Mouse (Mus musculus) CH12.LX (cell line): ENCODE data around the gene Podxl2. TPM values are rescaled to one million over a fixed set of nuclear protein-coding genes. Genes with fewer than 3 reads are reported as not detected.

Experiments used
- DNase-seq: peaks from one replicate; pipeline ENCODE4 v3.0.0-alpha.2; 2013; ENCODE audit errors: extremely low read depth
- H3K27ac ChIP-seq: 2 replicates; pipeline ENCODE4 v1.5.1; 2012; ENCODE audit warnings: low read depth, mild to moderate bottlenecking, control low read depth, moderate library complexity; ENCODE audit not compliant: insufficient read depth
- H3K27me3 ChIP-seq: replicated peaks from 2 replicates; pipeline ENCODE3; 2012; ENCODE audit warnings: inconsistent platforms
- H3K36me3 ChIP-seq, 2 experiments: replicated peaks in 1 of 2; 2 replicates each; pipeline versions ENCODE3 to v1.6.1; 2012; ENCODE audit warnings: inconsistent platforms in 1 of 2, low read length in 1 of 2, mild to moderate bottlenecking in 1 of 2, mixed read lengths in 1 of 2, moderate library complexity in 1 of 2; ENCODE audit not compliant: control insufficient read depth in 1 of 2, insufficient read depth in 1 of 2
- H3K4me1 ChIP-seq, 2 experiments: 2 replicates each; pipeline ENCODE4 v1.6.1; 2012; ENCODE audit warnings: inconsistent platforms in 1 of 2, moderate library complexity in 1 of 2; ENCODE audit not compliant: insufficient read depth in 2 of 2, control insufficient read depth in 1 of 2
- H3K4me2 ChIP-seq: 2 replicates; pipeline ENCODE4 v1.6.1; 2012; ENCODE audit warnings: low read depth, mild to moderate bottlenecking, control low read depth; ENCODE audit not compliant: poor library complexity, insufficient read depth, severe bottlenecking
- H3K4me3 ChIP-seq, 3 experiments: fragments of 150-350 bp in 1 of 3; sonication (generic) in 1 of 3; replicated peaks in 1 of 3; 2 replicates each; pipeline versions ENCODE3 to v1.5.1; 2011 to 2012; ENCODE audit warnings: low read depth in 2 of 3, low read length in 2 of 3, mild to moderate bottlenecking in 2 of 3, moderate library complexity in 2 of 3, control low read depth in 1 of 3, improper control_type of control experiment in 1 of 3, inconsistent platforms in 1 of 3, mixed read lengths in 1 of 3; ENCODE audit not compliant: poor library complexity in 1 of 3
- H3K79me2 ChIP-seq: replicated peaks from 2 replicates; pipeline ENCODE4 v1.6.1; 2012; ENCODE audit warnings: mild to moderate bottlenecking, moderate library complexity; ENCODE audit not compliant: control insufficient read depth, poor library complexity, insufficient read depth, severe bottlenecking; ENCODE audit errors: extremely low read depth
- H3K9ac ChIP-seq: 2 replicates; pipeline ENCODE4 v1.6.1; 2012; ENCODE audit warnings: low read depth, mild to moderate bottlenecking, control low read depth, moderate library complexity; ENCODE audit not compliant: insufficient read depth
- H3K9me3 ChIP-seq: replicated peaks from 2 replicates; pipeline ENCODE3; 2012; ENCODE audit warnings: low read length, inconsistent platforms, mixed read lengths
- BHLHE40 ChIP-seq: IDR thresholded peaks from 2 replicates; pipeline ENCODE4 v1.6.1; 2011; ENCODE audit warnings: mild to moderate bottlenecking, low read depth, low read length, improper control_type of control experiment
- ELF1 ChIP-seq: IDR thresholded peaks from 2 replicates; pipeline ENCODE4 v1.6.1; 2014; ENCODE audit warnings: low read depth, mild to moderate bottlenecking, inconsistent platforms, low read length, improper control_type of control experiment
- EP300 ChIP-seq: IDR thresholded peaks from 2 replicates; pipeline ENCODE4 v1.6.1; 2011; ENCODE audit warnings: low read length, improper control_type of control experiment
- GABPA ChIP-seq: IDR thresholded peaks from 2 replicates; pipeline ENCODE4 v1.6.1; 2012; ENCODE audit warnings: low read depth, low read length, improper control_type of control experiment, inconsistent platforms; ENCODE audit not compliant: insufficient replicate concordance
- HCFC1 ChIP-seq: IDR thresholded peaks from 2 replicates; pipeline ENCODE4 v1.6.1; 2012; ENCODE audit warnings: low read depth, mild to moderate bottlenecking, inconsistent platforms, low read length, improper control_type of control experiment
- JUND ChIP-seq: conservative IDR thresholded peaks from 2 replicates; pipeline ENCODE4 v1.6.1; 2011; ENCODE audit warnings: low read depth, low read length, improper control_type of control experiment
- MAFK ChIP-seq: IDR thresholded peaks from 2 replicates; pipeline ENCODE4 v1.6.1; 2011; ENCODE audit warnings: low read length, improper control_type of control experiment; ENCODE audit not compliant: insufficient replicate concordance
- MEF2A ChIP-seq: IDR thresholded peaks from 2 replicates; pipeline ENCODE4 v1.6.1; 2014; ENCODE audit warnings: low read depth, mild to moderate bottlenecking, inconsistent platforms, low read length, improper control_type of control experiment, borderline replicate concordance
- NELFE ChIP-seq: IDR thresholded peaks from 2 replicates; pipeline ENCODE4 v1.6.1; 2011; ENCODE audit warnings: low read depth, low read length, improper control_type of control experiment
- NRF1 ChIP-seq: IDR thresholded peaks from 2 replicates; pipeline ENCODE4 v1.6.1; 2014; ENCODE audit warnings: low read depth, mild to moderate bottlenecking, inconsistent platforms, low read length, improper control_type of control experiment, moderate library complexity
- PAX5 ChIP-seq: IDR thresholded peaks from 2 replicates; pipeline ENCODE4 v1.6.1; 2012; ENCODE audit warnings: low read length, inconsistent platforms, mixed read lengths
- POLR2A ChIP-seq: IDR thresholded peaks from 2 replicates; pipeline ENCODE4 v1.6.1; 2011; ENCODE audit warnings: low read depth, mild to moderate bottlenecking, improper control_type of control experiment, low read length
- RAD21 ChIP-seq: IDR thresholded peaks from 2 replicates; pipeline ENCODE4 v1.6.1; 2011; ENCODE audit warnings: low read depth, mild to moderate bottlenecking, low read length, improper control_type of control experiment, moderate library complexity
- SMC3 ChIP-seq: IDR thresholded peaks from 2 replicates; pipeline ENCODE4 v1.6.1; 2011; ENCODE audit warnings: low read depth, low read length, improper control_type of control experiment
- UBTF ChIP-seq: IDR thresholded peaks from 2 replicates; pipeline ENCODE4 v1.6.1; 2012; ENCODE audit warnings: low read depth, mild to moderate bottlenecking, inconsistent platforms, low read length, improper control_type of control experiment, moderate library complexity
- USF2 ChIP-seq: conservative IDR thresholded peaks from 2 replicates; pipeline ENCODE4 v1.6.1; 2011; ENCODE audit warnings: low read depth, low read length, improper control_type of control experiment
- ZMIZ1 ChIP-seq: IDR thresholded peaks from 2 replicates; pipeline ENCODE4 v1.6.1; 2012; ENCODE audit warnings: low read depth, mild to moderate bottlenecking, inconsistent platforms, low read length, improper control_type of control experiment
- ZNF384 ChIP-seq: IDR thresholded peaks from 2 replicates; pipeline ENCODE4 v1.6.1; 2012; ENCODE audit warnings: low read depth, low read length, improper control_type of control experiment, inconsistent platforms
- dilution Hi-C: fragments of 300-500 bp; cut with MboI; formaldehyde crosslinking; loops from 2 replicates; pipeline ENCODE4 v1.14.3; 2020; ENCODE audit warnings: low sequenced_read_pairs; ENCODE audit not compliant: extremely low pct_unique_long_range_greater_than_20kb, extremely low pct_ligation_motif_present
- in situ Hi-C: fragments of 300-500 bp; cut with MboI; formaldehyde crosslinking; loops from 3 replicates; pipeline ENCODE4 v1.14.3; 2019; ENCODE audit warnings: low sequenced_read_pairs, low pct_ligation_motif_present, low pct_unique_long_range_greater_than_20kb, mixed read lengths
- polyA plus RNA-seq: library from polyadenylated mRNA; unstranded; fragments of >175 nt; gene quantifications from 2 replicates; pipeline ENCODE4 v1.2.1, GENCODE M21; 2012; ENCODE audit warnings: low read depth; ENCODE audit not compliant: insufficient read length
- total RNA-seq, 2 experiments: library from RNA; depleted of rRNA; stranded (reverse); fragments of 300-350 nt in 1 of 2; fragments of >200 nt in 1 of 2; gene quantifications; 2 replicates each; pipeline ENCODE4 v1.2.3; 2012 to 2014

The Podxl2 gene
- total and polyA plus RNA-seq, 3 experiments: 0.79 to 0.93 (median 0.81) TPM

DNA sequence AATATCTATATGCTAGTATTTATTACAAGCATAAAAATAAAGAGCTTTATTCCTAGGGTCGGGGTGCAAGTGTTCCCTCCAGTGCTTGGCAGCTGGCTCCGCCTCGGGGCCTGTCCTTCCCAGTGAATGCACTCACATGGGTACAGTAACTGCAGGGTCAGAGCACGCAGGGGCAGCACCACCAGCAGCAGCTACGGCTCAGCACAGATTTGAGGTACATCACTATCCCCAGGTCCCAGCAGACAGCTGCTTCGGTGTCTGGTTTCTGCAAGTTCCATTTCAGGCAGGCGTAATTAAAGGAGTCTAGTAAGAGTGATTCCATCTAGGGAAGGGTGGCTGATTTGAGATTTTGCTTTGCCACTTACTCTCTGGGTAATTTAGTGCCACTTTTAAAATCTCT lies 16.5 kb downstream of the Podxl2 start:
- dilution Hi-C loops (no loop called here), in situ Hi-C loops (loop anchor here (5.0 kb wide), 1 partner anchor 34 kb away; no protein-coding TSS in a partner anchor)
- H3K79me2 ChIP-seq: no peaks in the 10 kb centered on the region
- H3K27ac ChIP-seq: no peak overlapping the region
- peaks cover 2% of the 10 kb centered on the region for H3K9me3 ChIP-seq
- no peaks in the 10 kb centered on the region for H3K36me3 ChIP-seq
- H3K4me3 ChIP-seq: no peak overlapping the region
- H3K4me1 ChIP-seq: peaks cover 0 to 19% of the 10 kb centered on the region in 2 experiments; a peak in 2 of 4 replicates
- H3K9ac ChIP-seq: no peak overlapping the region
- no peaks in the 10 kb centered on the region for H3K27me3 ChIP-seq
- H3K4me2 ChIP-seq: no peak overlapping the region
- no peak for DNase-seq
- TF ChIP-seq GABPA (no peak), BHLHE40 (no peak), USF2 (no peak), NELFE (no peak), SMC3 (no peak), RAD21 (no peak), POLR2A (no peak), PAX5 (no peak), HCFC1 (no peak), ELF1 (no peak), ZMIZ1 (no peak), JUND (no peak), UBTF (no peak), MAFK (no peak), NRF1 (no peak)

- no peak overlapping the region for H3K4me3 ChIP-seq
- H3K36me3 ChIP-seq: no peaks in the 10 kb centered on the region
- dilution Hi-C loops: no loop called here
- no peak overlapping the region for H3K27ac ChIP-seq
- peaks cover 0 to 19% of the 10 kb centered on the region in 2 experiments; a peak in 2 of 4 replicates for H3K4me1 ChIP-seq
- no peak overlapping the region for H3K9ac ChIP-seq
- H3K27me3 ChIP-seq: no peaks in the 10 kb centered on the region
- H3K79me2 ChIP-seq: no peaks in the 10 kb centered on the region
- H3K9me3 ChIP-seq: peaks cover 2% of the 10 kb centered on the region
- TF ChIP-seq EP300 (no peak), ZNF384 (no peak), MEF2A (no peak)
- H3K4me2 ChIP-seq: no peak overlapping the region
- in situ Hi-C loops: loop anchor here (5.0 kb wide), 1 partner anchor 34 kb away; no protein-coding TSS in a partner anchor
- DNase-seq: no peak
These were observed 17.0 kb downstream of the Podxl2 start for GRCm38 (mm10) chr6:88857830-88858229.
